Mouse (Mus musculus): ENCODE results near the gene Rapgef3.

- no peak for TF ChIP-seq EP300 (IDR thresholded peaks at IDR 0.05; ENCODE audit: low read depth)
- TF ChIP-seq CTCF (IDR thresholded peaks at IDR 0.05; ENCODE audit: low read depth) = no peak
Measured at GRCm38 (mm10) chr15:97779576-97779975, 11.8 kb upstream of the Rapgef3 start.
